Mouse (Mus musculus) v-Abl transformed pro-B cells (cell line): ENCODE results near the gene Pef1.

Experiments
- in situ Hi-C, 2 experiments: fragments of 400-800 bp; cut with MboI; formaldehyde crosslinking; loops; one replicate each; pipeline ENCODE4 v1.15.1; 2025; ENCODE audit not compliant: unreplicated experiment in 2 of 2

The Pef1 gene

DNA sequence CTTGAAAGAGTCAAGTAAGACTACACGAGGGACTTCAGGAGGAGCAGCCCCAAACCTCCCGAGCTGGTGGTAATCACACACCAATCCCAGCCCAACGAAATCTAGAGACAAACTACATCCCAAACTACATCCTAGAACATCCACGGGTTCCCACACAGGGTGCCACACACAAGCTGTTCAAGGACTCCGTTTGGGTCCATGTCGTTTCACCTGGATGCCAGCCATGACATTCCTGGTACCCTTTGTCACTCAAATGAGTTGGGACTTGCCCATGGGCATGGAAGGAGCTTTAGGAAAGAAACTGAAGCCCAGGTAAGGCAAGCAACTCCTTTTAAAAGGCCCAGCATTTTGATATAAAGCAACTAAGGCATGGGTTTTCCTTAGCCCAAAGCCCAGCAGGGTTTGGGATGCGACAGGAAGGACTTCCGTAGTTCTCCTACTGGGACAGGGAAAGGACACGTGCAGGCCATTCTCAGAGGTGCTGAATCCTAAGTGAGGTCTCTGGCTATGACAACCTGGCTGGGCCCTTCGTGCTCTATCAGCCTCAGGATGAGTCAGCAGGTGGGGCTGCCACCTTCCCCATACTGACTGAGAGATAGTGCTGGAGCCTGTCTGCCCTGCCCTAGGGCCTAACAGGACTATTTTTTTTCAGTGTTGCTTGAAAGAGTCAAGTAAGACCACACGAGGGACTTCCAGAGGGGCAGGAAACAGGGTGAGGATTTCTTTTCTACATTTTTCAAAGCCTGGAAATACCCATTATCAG is 70.9 kb downstream of the Pef1 start:
- in situ Hi-C loops, result no loop called here

DNA sequence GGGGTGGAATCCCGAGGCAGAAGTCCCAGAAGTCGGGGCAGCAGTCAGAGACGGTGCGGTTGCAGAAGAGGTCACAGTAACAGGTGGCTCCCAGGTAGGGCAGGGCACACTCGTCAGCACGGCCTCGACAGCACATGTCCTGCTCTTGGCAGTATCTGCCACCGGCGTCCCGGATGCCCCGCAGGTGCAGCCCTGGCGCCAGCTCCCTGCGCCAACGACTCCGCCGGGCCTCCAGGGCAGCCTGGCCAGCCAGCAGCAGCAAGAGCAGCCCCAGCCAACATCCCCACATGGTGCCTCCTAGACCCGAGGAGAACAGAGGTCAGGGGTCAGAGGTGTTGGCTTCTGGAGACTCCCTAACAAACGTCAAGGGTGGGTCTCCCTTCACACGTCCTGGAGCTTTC is 71.6 kb downstream of the Pef1 start:
- in situ Hi-C loops, result no loop called here

DNA sequence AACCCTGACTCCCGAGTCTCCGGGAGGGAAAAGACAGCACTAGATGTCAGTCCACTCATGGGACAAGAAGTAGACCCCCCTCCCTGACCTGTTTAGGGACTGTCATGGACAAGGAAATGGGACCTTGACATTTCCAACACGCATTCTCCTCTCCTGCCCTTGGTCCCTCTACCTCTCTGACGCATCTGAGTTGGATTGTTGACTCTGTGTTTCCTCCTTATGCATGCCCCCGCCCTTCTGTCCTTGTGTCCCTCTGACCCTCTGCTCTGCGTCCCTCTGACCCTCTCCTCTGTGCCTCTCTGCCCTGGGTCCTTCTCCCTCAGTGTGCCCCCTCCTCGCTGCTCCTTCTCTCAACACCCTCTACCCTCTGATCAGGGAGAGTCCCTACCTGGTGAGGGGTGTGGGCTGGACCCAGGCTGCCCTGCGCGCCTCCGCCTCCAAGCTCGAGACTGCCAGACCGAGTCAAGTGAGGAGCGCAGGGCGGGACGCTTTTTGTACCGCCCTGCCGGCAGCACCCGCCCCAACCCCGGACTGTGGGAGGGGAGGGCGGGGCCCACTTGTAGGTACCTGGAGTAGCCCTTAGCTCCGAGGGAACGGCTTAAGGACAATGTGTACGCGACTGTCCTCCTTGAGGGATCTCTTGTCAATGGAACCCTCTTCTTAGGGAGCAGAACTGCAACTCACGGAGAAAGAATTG is 72.1 kb downstream of the Pef1 start:
- in situ Hi-C loops, result no loop called here

DNA sequence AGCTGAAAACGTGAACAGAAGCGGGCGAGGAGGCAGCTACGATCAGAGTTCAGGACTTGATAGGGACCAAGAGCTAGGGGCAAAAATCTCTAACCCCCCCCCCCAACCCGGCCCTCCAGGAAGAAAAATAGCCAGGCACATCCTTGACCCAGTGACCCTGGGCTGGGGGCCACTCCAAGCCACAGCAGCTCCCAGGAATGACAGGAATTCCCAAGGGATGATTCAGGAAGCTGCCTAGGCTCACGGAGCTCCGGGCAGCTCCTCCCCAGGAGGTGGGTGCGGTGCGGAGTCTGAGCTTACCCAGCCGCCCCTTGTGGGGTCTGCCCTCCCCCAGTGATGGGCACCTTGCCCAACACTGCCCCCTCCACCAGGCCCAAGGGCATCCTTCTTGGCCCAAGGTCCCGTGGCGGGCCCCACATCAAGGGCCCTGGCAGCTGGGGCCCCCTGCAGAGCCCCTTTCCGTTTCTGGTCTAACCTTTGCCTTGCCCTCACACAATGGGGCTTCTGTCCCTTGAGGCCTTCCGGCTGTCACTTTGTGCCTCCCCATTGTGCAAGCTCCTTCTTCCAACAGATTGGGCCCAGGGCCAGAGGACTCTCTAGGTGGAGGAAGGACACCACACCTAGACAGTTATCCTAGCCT is 72.8 kb downstream of the Pef1 start, which contains the start of gene Tinagl1:
Gene Tinagl1 (minus strand): TSS at position 51 of the 640 bp plus-strand sequence.
- in situ Hi-C loops, result no loop called here

DNA sequence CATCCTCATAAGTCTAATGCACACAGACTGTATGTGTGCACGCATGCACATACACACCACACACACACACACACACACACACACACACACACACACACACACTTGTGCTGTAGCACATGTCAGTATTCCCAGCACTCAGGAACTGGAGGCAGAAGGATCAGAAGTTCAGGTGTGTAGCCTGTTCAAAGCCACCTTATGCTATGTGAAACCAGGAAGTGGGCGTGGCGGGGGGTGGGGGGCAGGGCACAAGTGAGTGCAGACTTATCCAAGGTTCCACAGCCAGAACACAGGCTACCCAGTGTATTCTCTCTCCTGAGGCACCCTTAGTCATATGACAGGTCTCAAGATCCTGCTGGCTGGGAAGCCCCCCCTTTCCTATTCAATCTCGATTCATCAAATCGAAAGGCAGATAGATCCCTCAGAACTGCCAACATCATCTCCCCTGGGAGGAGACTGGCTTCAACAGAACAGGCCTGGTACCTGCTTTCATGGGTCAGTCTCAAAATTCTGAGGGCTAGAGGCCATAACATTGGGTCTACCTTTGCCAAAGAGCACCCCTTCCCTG is 73.9 kb downstream of the Pef1 start:
- in situ Hi-C loops, result no loop called here

DNA sequence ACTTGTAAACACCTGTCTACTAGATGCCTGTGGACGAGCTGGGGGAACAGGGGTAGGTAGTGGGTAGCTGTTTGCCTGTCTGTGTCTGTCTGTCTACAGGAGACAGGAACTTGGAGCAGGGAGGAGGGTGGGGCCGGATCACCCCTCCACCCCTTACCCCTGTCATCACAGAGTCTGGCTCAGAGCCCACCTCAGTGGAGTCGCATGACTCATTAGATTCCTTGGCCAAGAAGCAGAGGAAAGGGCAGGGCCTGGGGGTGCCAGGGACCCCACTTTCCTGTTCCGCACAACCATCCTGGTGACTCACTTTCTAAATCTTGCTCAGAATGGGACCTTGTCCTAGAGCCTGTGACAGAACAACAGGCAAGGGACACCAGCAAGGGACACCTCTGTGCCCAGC is 74.7 kb downstream of the Pef1 start:
- in situ Hi-C loops, result no loop called here

DNA sequence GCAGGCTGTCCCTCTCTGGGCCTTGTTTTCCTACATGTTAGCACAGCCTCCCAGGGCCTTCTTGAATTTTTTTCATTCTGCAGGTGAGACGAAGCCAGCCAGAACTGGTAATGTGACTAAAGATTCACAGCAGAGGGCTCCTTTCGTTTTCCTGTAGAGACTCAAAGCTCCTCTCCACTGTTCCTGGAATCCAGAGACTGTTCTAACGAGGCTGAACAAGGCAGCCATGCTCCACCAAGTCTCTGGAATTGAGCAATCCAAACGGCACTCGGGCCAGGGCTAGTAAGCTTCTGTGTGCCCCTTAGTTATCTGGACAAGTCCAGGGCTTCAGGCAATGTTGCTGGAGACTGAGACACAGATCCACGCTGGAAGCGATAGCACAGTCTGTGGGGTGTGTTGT is 75.2 kb downstream of the Pef1 start:
- in situ Hi-C loops, result no loop called here
